Mouse (Mus musculus) heart, postnatal 4 days (tissue): ENCODE measurements around the gene Gm8237. TPM values are rescaled to one million over a fixed set of nuclear protein-coding genes. Genes with fewer than 3 reads are reported as not detected.
A peak's percentile ranks its signal among the peaks of the same experiment; 100 is the strongest.
"Not testable (repeated sequence)": the region's sequence is repeated elsewhere in the genome, so short reads cannot be mapped to it uniquely, and the experiment has no call there.

ENCODE experiments used
- DNase-seq: peaks from one replicate; pipeline ENCODE4 v3.0.0; 2021
- total RNA-seq, 2 experiments: library from RNA; stranded (reverse); gene quantifications; 2 replicates each; pipeline ENCODE4 v1.2.3; 2021

Gene Gm8237
- 1 to 10 TPM; 1.1 to 1.4 TPM for total RNA-seq

DNA sequence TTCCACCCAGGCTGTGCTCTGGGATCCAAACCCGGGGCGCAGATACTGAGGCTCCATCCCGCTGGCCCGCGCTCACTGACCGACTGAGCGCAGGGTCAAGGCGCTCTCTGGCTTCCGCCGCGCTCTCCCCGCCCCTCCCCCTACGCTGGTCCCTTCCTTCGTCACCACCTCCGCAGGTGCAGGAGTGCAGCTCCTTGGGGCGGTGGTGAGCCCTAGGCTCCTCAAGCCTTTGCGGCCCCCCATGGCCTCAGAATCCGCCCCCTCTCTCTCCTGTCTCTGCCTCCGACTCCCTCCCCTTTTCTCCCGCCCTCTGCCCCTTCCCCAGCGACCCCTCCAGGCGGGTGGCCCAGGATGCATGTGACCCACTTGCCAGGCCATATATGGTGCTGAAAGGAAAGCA is at the start of gene Gm8237:
Gene Gm8237, minus strand, starts transcription at position 142 of the 400 bp plus-strand sequence.
- not testable (repeated sequence) for DNase-seq

DNA sequence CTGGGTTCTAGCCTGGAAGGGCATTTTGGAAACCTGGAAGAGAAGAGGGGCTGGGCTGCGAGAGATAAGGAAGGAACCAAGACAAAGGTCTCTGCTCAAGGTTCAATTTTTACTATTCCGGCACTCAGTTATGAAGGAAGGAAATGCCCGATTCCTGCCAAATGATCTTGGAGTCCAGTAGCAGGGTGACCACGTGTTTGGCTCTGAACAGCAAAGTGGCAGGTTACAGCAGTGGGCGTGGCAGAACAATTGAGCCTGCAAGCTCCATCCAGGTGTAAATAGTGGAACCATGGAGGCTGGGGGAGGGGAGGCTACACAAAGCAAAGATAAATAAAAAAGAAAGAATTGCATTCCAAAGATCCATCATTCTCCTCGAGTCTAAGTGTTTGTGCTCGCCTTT is 43.1 kb upstream of the Gm8237 start:
- not testable (repeated sequence) for DNase-seq

DNA sequence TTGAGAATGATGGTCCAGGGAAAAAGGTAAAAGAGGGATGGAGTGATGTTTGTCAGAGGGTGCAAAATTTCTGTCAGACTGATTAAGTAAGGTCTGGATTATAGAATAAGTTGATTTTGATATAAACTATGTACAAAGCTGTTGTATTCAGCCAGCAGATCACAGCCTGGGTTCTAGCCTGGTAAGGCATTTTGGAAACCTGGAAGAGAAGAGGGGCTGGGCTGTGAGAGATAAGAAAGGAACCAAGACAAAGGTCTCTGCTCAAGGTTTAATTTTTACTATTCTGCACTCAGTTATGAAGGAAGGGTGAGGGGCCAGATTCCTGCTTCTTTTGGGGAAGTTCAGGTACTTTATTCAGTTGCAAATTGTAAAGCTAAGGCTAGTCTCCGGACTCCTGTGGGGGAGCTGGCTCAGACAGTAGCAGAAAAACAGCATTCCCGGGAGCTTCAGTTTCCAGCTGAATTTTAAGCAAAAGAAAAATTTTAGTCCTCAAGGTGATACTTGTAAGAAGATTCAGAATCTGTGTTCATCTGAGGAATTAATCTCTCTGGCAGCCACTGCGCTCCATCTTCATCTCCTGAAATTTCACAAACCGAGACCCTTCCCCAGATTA is 38.3 kb upstream of the Gm8237 start:
- DNase-seq = not testable (repeated sequence)

DNA sequence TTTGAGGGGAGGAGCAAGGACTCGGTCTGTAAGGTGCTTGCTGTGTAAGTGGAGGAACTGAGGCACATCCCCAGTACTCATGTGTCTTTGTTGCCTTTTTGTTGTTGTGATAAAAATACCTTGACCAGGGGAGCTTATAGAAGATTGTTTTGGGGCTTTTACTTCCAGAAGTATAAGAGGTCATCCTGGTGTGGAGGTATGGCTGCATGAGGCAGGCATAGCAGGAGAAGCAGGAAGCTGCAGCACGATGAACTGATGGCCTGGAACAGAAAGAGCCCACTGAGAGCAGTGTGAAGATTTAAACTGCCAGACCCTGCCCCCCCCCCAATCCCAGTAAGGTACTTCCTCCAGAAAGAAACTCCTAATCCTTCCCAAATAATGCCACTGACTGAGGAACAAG is 33.5 kb upstream of the Gm8237 start:
- not testable (repeated sequence) for DNase-seq

DNA sequence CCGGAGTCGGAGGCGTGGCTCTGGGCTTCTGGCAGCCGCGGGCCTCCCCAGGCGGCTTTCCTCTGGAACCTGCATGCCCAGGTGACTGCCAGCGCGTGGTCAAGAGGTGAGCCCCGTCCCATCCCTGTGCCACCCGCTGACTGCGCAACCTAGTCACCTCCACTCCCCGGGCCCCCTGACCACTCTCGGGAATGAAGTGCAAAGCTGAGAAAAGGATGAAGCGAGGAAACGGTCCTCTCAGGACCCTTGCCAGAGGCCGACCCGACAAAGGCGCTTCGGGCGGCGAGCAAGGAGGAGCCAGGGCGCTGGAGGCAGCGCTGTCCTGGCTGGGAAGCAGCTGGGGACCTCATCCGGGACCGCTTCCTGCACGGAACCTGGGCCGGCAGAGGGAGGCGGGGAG is 391 bp downstream of the Gm8237 start:
- not testable (repeated sequence) for DNase-seq

DNA sequence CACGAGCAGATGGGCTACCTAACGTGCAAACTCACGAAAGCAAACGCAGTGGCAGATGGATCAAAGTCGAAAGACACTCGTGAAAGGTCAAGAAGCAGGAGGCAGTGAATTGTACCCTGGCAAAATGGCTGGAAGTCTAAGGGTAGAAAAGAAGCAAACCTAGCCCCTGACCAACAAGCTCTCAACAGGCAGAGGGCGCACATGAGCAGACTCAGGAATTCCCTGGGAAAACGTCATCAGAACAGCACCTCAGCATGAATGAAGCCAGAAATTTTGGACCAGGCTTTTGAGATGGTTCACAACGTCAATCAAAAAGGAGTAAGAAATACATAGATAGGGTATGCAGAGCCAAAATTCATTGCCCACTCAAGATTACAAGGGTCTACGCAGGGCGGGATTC is 1.0 kb downstream of the Gm8237 start:
- DNase-seq = peak; percentile 31

DNA sequence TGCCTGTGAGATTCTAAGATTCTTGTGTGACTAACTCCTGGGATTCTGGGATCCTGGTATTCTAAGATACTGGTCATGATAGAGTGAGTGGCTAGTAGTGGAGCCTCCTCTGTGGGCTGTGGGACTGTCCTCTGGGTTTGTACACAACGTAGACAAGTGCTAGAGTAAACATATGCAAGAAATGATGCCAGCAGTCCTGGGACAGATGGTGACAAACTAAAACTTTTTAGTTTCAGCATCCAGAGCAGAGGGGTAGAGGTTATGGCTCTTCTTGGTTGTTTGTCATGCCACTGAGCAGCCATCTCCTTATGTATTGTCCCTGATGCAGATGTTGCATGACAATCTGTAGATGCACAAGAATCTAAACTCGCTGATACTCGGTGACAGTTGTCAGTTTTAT is 24.3 kb downstream of the Gm8237 start:
- DNase-seq = peak; percentile 4

DNA sequence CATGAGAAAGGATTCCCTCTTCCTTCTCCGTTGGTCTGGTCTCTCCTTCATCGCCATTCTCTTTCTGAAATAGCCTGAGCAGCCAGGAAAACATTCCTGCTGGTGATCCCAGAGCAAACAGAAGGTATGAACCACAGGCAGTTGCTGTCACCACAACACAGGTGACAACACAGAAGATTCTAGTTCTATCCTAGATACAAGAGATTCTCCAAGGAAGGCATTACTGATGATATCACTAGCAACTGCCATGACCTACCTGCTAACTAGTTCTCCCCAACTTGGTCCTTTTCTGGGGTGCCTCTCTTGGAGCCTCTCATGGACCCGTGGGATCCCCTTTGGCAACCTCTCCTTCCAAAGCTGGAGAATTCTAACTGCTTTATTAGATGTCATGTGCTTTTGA is 50.0 kb downstream of the Gm8237 start, which contains the start of gene Gm3424:
Gene Gm3424, minus strand, starts transcription at position 101 of the 400 bp plus-strand sequence.
- not testable (repeated sequence) for DNase-seq

DNA sequence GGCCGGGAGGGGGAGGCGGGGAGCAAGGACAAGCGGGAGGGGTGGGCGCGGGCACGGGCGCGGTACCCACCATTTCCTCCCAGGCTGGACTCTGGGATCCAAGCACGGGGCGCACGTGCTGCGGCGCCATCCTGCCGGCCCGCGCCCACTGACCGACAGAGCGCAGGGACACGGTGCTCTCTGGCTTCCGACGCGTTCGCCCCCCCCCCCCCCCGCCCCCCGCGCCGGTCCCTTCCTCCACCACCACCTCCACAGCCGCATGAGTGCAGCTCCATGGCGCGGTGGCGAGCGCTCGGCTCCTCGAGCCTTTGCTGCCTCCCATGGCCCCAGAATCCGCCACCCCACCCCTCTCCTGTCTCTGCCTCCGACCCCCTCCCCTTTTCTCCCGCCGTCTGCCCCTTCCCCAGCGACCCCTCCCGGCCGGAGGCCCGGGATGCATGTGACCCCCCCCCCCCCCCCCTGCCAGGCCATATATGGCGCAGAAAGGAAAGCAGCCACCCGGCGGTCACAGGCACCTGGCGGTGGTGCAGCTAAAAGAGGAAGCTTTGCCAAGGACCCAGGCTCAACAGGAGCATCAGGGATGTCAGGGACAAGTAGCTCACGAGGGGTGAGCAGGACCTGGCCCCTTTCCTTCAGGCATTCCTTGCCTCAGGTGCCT is 67.4 kb downstream of the Gm8237 start:
- not testable (repeated sequence) for DNase-seq

Other genes with a start within 250 kb of the Gm8237 start
- not detected for gene Gm8265, start 247.4 kb downstream of the Gm8237 start, total RNA-seq
- gene Gm9603, start 192.9 kb downstream of the Gm8237 start, total RNA-seq = not detected
- gene Gm3373, start 138.8 kb downstream of the Gm8237 start, total RNA-seq = under 1 TPM; 0.19 to 0.77 TPM
- 1 to 10 TPM; 1.8 to 1.9 TPM for gene Gm3383, start 72.4 kb downstream of the Gm8237 start, total RNA-seq
- not detected for gene Gm3424, start 50.1 kb downstream of the Gm8237 start, total RNA-seq
- under 1 TPM; 0.29 to 0.41 TPM for gene Gm3248, start 81.4 kb upstream of the Gm8237 start, total RNA-seq
- not detected for gene Gm3453, start 98.8 kb upstream of the Gm8237 start, total RNA-seq
- not detected for gene Gm6337, start 177.9 kb upstream of the Gm8237 start, total RNA-seq
- under 1 TPM in 1 of 2 experiments, not detected in 1; 0.63 TPM for gene Gm8206, start 213.6 kb upstream of the Gm8237 start, total RNA-seq
- gene Gm3468, start 228.3 kb upstream of the Gm8237 start, total RNA-seq = under 1 TPM; 0.47 to 0.76 TPM
- gene Gm3476, start 245.4 kb upstream of the Gm8237 start, total RNA-seq = not detected